Mouse (Mus musculus): ENCODE measurements around the gene Gpr107. TPM values are rescaled to one million over a fixed set of nuclear protein-coding genes. Genes with fewer than 3 reads are reported as not detected.

The Gpr107 gene
- 4.3 TPM for polyA plus RNA-seq (2015; fragmentation: Illumina TruSeq; extraction: RNeasy Lipid Tissue Mini Kit (QIAGEN cat#74804); ENCODE audit: insufficient read depth, low read depth, low replicate concordance)

GRCm38 (mm10) chr2:31151892-31152812, at the start of gene Gpr107:
Gene Gpr107 (plus strand): TSS chr2:31152316.

GRCm38 (mm10) chr2:31141867-31142454, 10.2 kb upstream of the Gpr107 start, which contains the start of gene Fnbp1:
Gene Fnbp1 (minus strand): TSS chr2:31142008.

GRCm38 (mm10) chr2:31245491-31246141, 93.5 kb downstream of the Gpr107 start, which contains the start of gene Ncs1:
Gene Ncs1 (plus strand): TSS chr2:31245823.

Other genes starting within 250 kb of the Gpr107 start
- 4.4 TPM for gene Ptges, start 222.5 kb upstream of the Gpr107 start, polyA plus RNA-seq (2015; fragmentation: Illumina TruSeq; extraction: RNeasy Lipid Tissue Mini Kit (QIAGEN cat#74804); ENCODE audit: insufficient read depth, low read depth, low replicate concordance)
- 20.6 TPM for gene Tor1b, start 199.4 kb upstream of the Gpr107 start, polyA plus RNA-seq (2015; fragmentation: Illumina TruSeq; extraction: RNeasy Lipid Tissue Mini Kit (QIAGEN cat#74804); ENCODE audit: insufficient read depth, low read depth, low replicate concordance)
- gene Tor1a, start 184.4 kb upstream of the Gpr107 start, polyA plus RNA-seq (2015; fragmentation: Illumina TruSeq; extraction: RNeasy Lipid Tissue Mini Kit (QIAGEN cat#74804); ENCODE audit: insufficient read depth, low read depth, low replicate concordance): 14.5 TPM
- gene BC005624, start 170.1 kb upstream of the Gpr107 start, polyA plus RNA-seq (2015; fragmentation: Illumina TruSeq; extraction: RNeasy Lipid Tissue Mini Kit (QIAGEN cat#74804); ENCODE audit: insufficient read depth, low read depth, low replicate concordance): 11.1 TPM
- 4.5 TPM for gene Usp20, start 170.0 kb upstream of the Gpr107 start, polyA plus RNA-seq (2015; fragmentation: Illumina TruSeq; extraction: RNeasy Lipid Tissue Mini Kit (QIAGEN cat#74804); ENCODE audit: insufficient read depth, low read depth, low replicate concordance)
- 5.0 TPM for gene Fnbp1, start 10.3 kb upstream of the Gpr107 start, polyA plus RNA-seq (2015; fragmentation: Illumina TruSeq; extraction: RNeasy Lipid Tissue Mini Kit (QIAGEN cat#74804); ENCODE audit: insufficient read depth, low read depth, low replicate concordance)
- gene Ncs1, start 93.5 kb downstream of the Gpr107 start, polyA plus RNA-seq (2015; fragmentation: Illumina TruSeq; extraction: RNeasy Lipid Tissue Mini Kit (QIAGEN cat#74804); ENCODE audit: insufficient read depth, low read depth, low replicate concordance): 1.9 TPM
- 5.2 TPM for gene Hmcn2, start 162.1 kb downstream of the Gpr107 start, polyA plus RNA-seq (2015; fragmentation: Illumina TruSeq; extraction: RNeasy Lipid Tissue Mini Kit (QIAGEN cat#74804); ENCODE audit: insufficient read depth, low read depth, low replicate concordance)